Mouse (Mus musculus) midbrain, embryonic 13.5 days (tissue): ENCODE data around the gene Fam53b. TPM values are rescaled to one million over a fixed set of nuclear protein-coding genes. Genes with fewer than 3 reads are reported as not detected.
A peak's percentile ranks its signal among the peaks of the same experiment; 100 is the strongest.

Experiments
- ATAC-seq: fragments of 200-750 bp; cut with Nextera tagmentation; 2 replicates; pipeline ENCODE4 v1.8.0; 2017; ENCODE audit warnings: mild to moderate bottlenecking, moderate TSS enrichment, moderate library complexity
- H3K27ac ChIP-seq: fragments of 300-500 bp; sonication (generic); 2 replicates; pipeline ENCODE4 v1.5.1; 2015; ENCODE audit warnings: inconsistent platforms, mild to moderate bottlenecking, moderate library complexity
- H3K27me3 ChIP-seq: fragments of 300-500 bp; sonication (generic); 2 replicates; pipeline ENCODE4 v1.6.1; 2015; ENCODE audit warnings: mild to moderate bottlenecking, inconsistent platforms
- H3K36me3 ChIP-seq: fragments of 300-500 bp; sonication (generic); 2 replicates; pipeline ENCODE4 v1.6.1; 2015; ENCODE audit warnings: mild to moderate bottlenecking, inconsistent platforms
- H3K4me1 ChIP-seq: fragments of 300-500 bp; sonication (generic); replicated peaks from 2 replicates; pipeline ENCODE4 v1.6.1; 2015; ENCODE audit warnings: inconsistent platforms
- H3K4me2 ChIP-seq: fragments of 300-500 bp; sonication (generic); replicated peaks from 2 replicates; pipeline ENCODE4 v1.6.1; 2015; ENCODE audit warnings: moderate library complexity, mild to moderate bottlenecking, inconsistent platforms
- H3K4me3 ChIP-seq: fragments of 300-500 bp; sonication (generic); replicated peaks from 2 replicates; pipeline ENCODE4 v1.5.1; 2015; ENCODE audit warnings: mild to moderate bottlenecking, inconsistent platforms
- H3K9ac ChIP-seq: fragments of 300-500 bp; sonication (generic); replicated peaks from 2 replicates; pipeline ENCODE4 v1.6.1; 2015; ENCODE audit warnings: mild to moderate bottlenecking, inconsistent platforms
- H3K9me3 ChIP-seq: fragments of 300-500 bp; sonication (generic); 2 replicates; pipeline ENCODE4 v1.6.1; 2016; ENCODE audit warnings: mild to moderate bottlenecking, inconsistent platforms
- WGBS: fragments of 180-500 bp; shearing (Covaris S2); methylation state at CpG from one replicate; pipeline ENCODE4 v1.1.7; 2015; 5-methylcytosine and 5-hydroxymethylcytosine counted together
- polyA plus RNA-seq: library from polyadenylated mRNA; unstranded; fragments of >200 nt; fragmentation: Nextera tagmentation; extraction: Ambion mirVana; gene quantifications from 2 replicates; pipeline ENCODE4 v1.2.1, GENCODE M21; 2015

Gene Fam53b
- polyA plus RNA-seq, 1 experiment from 2014 or later: 23.4 TPM

GRCm38 (mm10) chr7:132824346-132825022, 10.8 kb upstream of the Fam53b start:
- H3K9ac ChIP-seq: no peak overlapping the region
- no peak overlapping the region; the same call in 1 of the 2 replicates for H3K27ac ChIP-seq
- no peak for ATAC-seq
- no peaks in the 10 kb centered on the region for H3K9me3 ChIP-seq
- 0 out of 2 replicates have a peak, but pooled peaks cover 5% of the 10 kb centered on the region for H3K4me1 ChIP-seq
- H3K27me3 ChIP-seq: no peaks in the 10 kb centered on the region
- no peak overlapping the region for H3K4me2 ChIP-seq
- no peak overlapping the region for H3K4me3 ChIP-seq
- 27% methylated on average over 1 of the region's 1 CpGs for whole genome bisulfite sequencing
- H3K36me3 ChIP-seq: peaks cover 27% of the 10 kb centered on the region

GRCm38 (mm10) chr7:132823832-132824231, 10.1 kb upstream of the Fam53b start:
- Histone ChIP-seq H3K27ac (no peak overlapping the region), H3K4me3 (no peak overlapping the region), H3K9me3 (no peaks in the 10 kb centered on the region), H3K4me1 (0 out of 2 replicates have a peak, but pooled peaks cover 5% of the 10 kb centered on the region), H3K4me2 (no peak overlapping the region), H3K27me3 (no peaks in the 10 kb centered on the region), H3K36me3 (peaks cover 30% of the 10 kb centered on the region), H3K9ac (no peak overlapping the region)
- no peak for ATAC-seq

GRCm38 (mm10) chr7:132820692-132821091, 7.0 kb upstream of the Fam53b start:
- no peak for ATAC-seq
- H3K9ac ChIP-seq: no peak overlapping the region
- no peaks in the 10 kb centered on the region for H3K9me3 ChIP-seq
- H3K27me3 ChIP-seq: no peaks in the 10 kb centered on the region
- H3K4me1 ChIP-seq: peaks cover 12% of the 10 kb centered on the region; the same call in 1 of the 2 replicates
- WGBS: 70% methylated on average over 3 of the region's 3 CpGs
- H3K27ac ChIP-seq: no peak overlapping the region
- no peak overlapping the region for H3K4me3 ChIP-seq
- H3K36me3 ChIP-seq: peaks cover 17% of the 10 kb centered on the region; the same call in 1 of the 2 replicates
- H3K4me2 ChIP-seq: no peak overlapping the region

GRCm38 (mm10) chr7:132817056-132817455, 3.4 kb upstream of the Fam53b start:
- Histone ChIP-seq H3K27me3 (no peaks in the 10 kb centered on the region), H3K36me3 (peaks cover 7% of the 10 kb centered on the region; the same call in 1 of the 2 replicates), H3K4me3 (no peak overlapping the region), H3K4me1 (peaks cover 19% of the 10 kb centered on the region), H3K9ac (no peak overlapping the region), H3K27ac (no peak overlapping the region), H3K9me3 (no peaks in the 10 kb centered on the region), H3K4me2 (no peak overlapping the region)
- ATAC-seq: no peak
- WGBS: 59% methylated on average over 6 of the region's 6 CpGs

- no peaks in the 10 kb centered on the region for H3K9me3 ChIP-seq
- no peak overlapping the region for H3K4me2 ChIP-seq
- no peak overlapping the region for H3K27ac ChIP-seq
- peaks cover 7% of the 10 kb centered on the region; the same call in 1 of the 2 replicates for H3K36me3 ChIP-seq
- H3K9ac ChIP-seq: no peak overlapping the region
- ATAC-seq: no peak
- H3K27me3 ChIP-seq: no peaks in the 10 kb centered on the region
- peaks cover 24% of the 10 kb centered on the region for H3K4me1 ChIP-seq
- 36% methylated on average over 2 of the region's 2 CpGs for WGBS
- H3K4me3 ChIP-seq: no peak overlapping the region
Observed at GRCm38 (mm10) chr7:132816528-132816927, 2.8 kb upstream of the Fam53b start.

GRCm38 (mm10) chr7:132815081-132815480, 1.4 kb upstream of the Fam53b start:
- Histone ChIP-seq H3K9ac (no peak overlapping the region), H3K9me3 (no peaks in the 10 kb centered on the region), H3K27ac (no peak overlapping the region), H3K4me1 (peaks cover 38% of the 10 kb centered on the region), H3K4me2 (no peak overlapping the region), H3K36me3 (peaks cover 4% of the 10 kb centered on the region; the same call in 1 of the 2 replicates), H3K27me3 (no peaks in the 10 kb centered on the region), H3K4me3 (no peak overlapping the region)
- 79% methylated on average over 5 of the region's 5 CpGs for WGBS
- no peak for ATAC-seq

- Histone ChIP-seq H3K9ac (peak overlapping the region; percentile 87), H3K4me1 (peaks cover 49% of the 10 kb centered on the region), H3K36me3 (0 out of 2 replicates have a peak, but pooled peaks cover 1% of the 10 kb centered on the region), H3K9me3 (no peaks in the 10 kb centered on the region), H3K4me2 (peak overlapping the region; percentile 84), H3K4me3 (peak overlapping the region; percentile 76), H3K27ac (peak overlapping the region; percentile 90), H3K27me3 (no peaks in the 10 kb centered on the region)
- WGBS: under 1% methylated on average over 7 of the region's 7 CpGs
- no peak for ATAC-seq
Observed at GRCm38 (mm10) chr7:132814089-132814450, 384 bp upstream of the Fam53b start.

- Histone ChIP-seq H3K9me3 (no peaks in the 10 kb centered on the region), H3K4me1 (peaks cover 61% of the 10 kb centered on the region), H3K27me3 (no peaks in the 10 kb centered on the region), H3K27ac (peak overlapping the region; percentile 90), H3K4me3 (peak overlapping the region; percentile 76), H3K4me2 (peak overlapping the region; percentile 84), H3K36me3 (no peaks in the 10 kb centered on the region), H3K9ac (peak overlapping the region; percentile 87)
- peak; percentile 15 for ATAC-seq
- under 1% methylated on average over 59 of the region's 59 CpGs for WGBS
Observed at GRCm38 (mm10) chr7:132812619-132813415, 869 bp downstream of the Fam53b start.

- H3K4me1 ChIP-seq: peaks cover 70% of the 10 kb centered on the region
- WGBS: 14% methylated on average over 23 of the region's 23 CpGs
- no peaks in the 10 kb centered on the region for H3K27me3 ChIP-seq
- no peaks in the 10 kb centered on the region for H3K36me3 ChIP-seq
- no peaks in the 10 kb centered on the region for H3K9me3 ChIP-seq
- no peak for ATAC-seq
- peak overlapping the region; percentile 76 for H3K4me3 ChIP-seq
- H3K9ac ChIP-seq: peak overlapping the region; percentile 87
- peak overlapping the region; percentile 90 for H3K27ac ChIP-seq
- peak overlapping the region; percentile 84 for H3K4me2 ChIP-seq
Observed at GRCm38 (mm10) chr7:132811716-132812618, 1.7 kb downstream of the Fam53b start.

GRCm38 (mm10) chr7:132810879-132811278, 2.8 kb downstream of the Fam53b start:
- Histone ChIP-seq H3K4me3 (no peak overlapping the region), H3K36me3 (no peaks in the 10 kb centered on the region), H3K4me2 (peak overlapping the region; percentile 84), H3K4me1 (peaks cover 75% of the 10 kb centered on the region), H3K9ac (0 out of 2 replicates have a peak overlapping the region, but pooled peaks have one; percentile 26), H3K27me3 (no peaks in the 10 kb centered on the region), H3K27ac (0 out of 2 replicates have a peak overlapping the region, but pooled peaks have one; percentile 84), H3K9me3 (no peaks in the 10 kb centered on the region)
- ATAC-seq: peak; percentile 21
- WGBS: 52% methylated on average over 1 of the region's 1 CpGs

- H3K4me2 ChIP-seq: peak overlapping the region; percentile 84
- peaks cover 79% of the 10 kb centered on the region for H3K4me1 ChIP-seq
- no peaks in the 10 kb centered on the region for H3K27me3 ChIP-seq
- no peak overlapping the region for H3K4me3 ChIP-seq
- no peaks in the 10 kb centered on the region for H3K36me3 ChIP-seq
- ATAC-seq: peak; percentile 31; the same call in 1 of the 2 replicates
- 13% methylated on average over 6 of the region's 6 CpGs for WGBS
- H3K9ac ChIP-seq: 0 out of 2 replicates have a peak overlapping the region, but pooled peaks have one; percentile 26
- no peaks in the 10 kb centered on the region for H3K9me3 ChIP-seq
- peak overlapping the region; percentile 84 for H3K27ac ChIP-seq
Observed at GRCm38 (mm10) chr7:132810368-132810767, 3.3 kb downstream of the Fam53b start.
